Mouse (Mus musculus) cerebellum, postnatal 36 days (tissue): ENCODE data around the gene Runx2.

Experiments
- DNase-seq, 2 experiments: peaks; one replicate each; pipeline ENCODE4 v3.0.0; 2021 to 2022; ENCODE audit warnings: mixed read lengths in 2 of 2

Gene Runx2

DNA sequence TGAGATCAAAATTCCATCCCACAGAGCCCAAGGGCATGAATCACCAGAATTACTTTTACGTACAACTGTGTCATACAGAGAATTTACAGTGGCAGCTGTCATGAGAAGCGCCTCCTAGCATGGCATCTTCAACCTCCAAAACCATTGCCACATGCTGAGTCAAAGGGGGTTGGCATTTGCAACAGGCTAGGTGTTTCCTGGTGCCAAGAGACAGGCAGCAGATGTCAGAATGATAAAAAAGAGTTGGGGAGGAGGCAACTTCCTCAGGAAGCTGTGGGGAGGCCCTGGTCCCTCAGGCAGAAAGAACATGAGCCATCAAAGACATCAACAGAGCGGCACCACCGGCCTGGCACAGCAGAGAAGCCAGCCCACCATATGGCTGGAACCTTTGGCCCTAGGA, 160.1 kb downstream of the Runx2 start:
- peak; percentile 3 to 10 for DNase-seq

DNA sequence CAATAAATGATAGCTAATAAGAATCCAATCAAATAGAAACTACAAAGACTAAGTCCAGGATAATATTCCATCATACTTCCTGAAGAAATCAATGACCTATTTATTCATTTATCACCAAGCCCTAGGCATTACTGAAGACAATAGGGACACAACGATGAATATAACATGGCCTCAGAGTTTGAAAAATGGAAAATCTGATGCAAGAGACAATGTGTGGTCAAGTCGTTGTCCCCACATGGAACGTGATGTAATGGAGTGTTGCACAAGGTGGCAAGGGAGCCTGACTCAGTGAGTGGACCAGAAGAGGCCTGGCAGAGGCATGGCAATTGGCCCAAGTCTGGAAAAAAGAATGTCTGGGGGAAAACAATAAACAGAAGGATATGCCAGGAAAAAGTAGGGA, 161.5 kb downstream of the Runx2 start:
- DNase-seq = no peak

GRCm38 (mm10) chr17:44652054-44652453, 162.5 kb downstream of the Runx2 start:
- no peak for DNase-seq

GRCm38 (mm10) chr17:44651613-44652012, 163.0 kb downstream of the Runx2 start:
- DNase-seq = no peak

- DNase-seq = no peak
Measured at GRCm38 (mm10) chr17:44650431-44650830, 164.2 kb downstream of the Runx2 start.

- peak in 1 of 2 experiments; percentile 5 for DNase-seq
Measured at GRCm38 (mm10) chr17:44649056-44649455, 165.5 kb downstream of the Runx2 start.

- no peak for DNase-seq
Measured at GRCm38 (mm10) chr17:44647916-44648315, 166.7 kb downstream of the Runx2 start.

DNA sequence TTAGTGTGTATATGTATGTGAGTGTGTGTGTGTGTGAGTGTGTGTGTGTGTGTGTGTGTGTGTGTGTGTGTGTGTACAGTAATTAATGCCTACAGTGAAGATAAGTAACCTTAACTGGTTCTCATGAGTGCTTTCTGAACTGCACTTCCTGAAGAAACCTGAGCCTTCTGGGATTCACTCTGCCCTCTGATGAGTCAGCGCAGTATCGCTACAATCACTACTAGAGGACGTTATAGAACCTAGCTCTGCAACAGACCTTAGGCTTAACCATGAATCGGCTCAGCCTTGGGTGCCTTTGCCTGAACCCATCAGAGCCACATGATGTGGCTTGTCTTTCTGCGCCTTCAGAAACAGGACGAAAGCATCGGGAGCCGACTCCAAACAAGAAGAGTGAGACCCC, 169.5 kb downstream of the Runx2 start:
- DNase-seq = no peak

DNA sequence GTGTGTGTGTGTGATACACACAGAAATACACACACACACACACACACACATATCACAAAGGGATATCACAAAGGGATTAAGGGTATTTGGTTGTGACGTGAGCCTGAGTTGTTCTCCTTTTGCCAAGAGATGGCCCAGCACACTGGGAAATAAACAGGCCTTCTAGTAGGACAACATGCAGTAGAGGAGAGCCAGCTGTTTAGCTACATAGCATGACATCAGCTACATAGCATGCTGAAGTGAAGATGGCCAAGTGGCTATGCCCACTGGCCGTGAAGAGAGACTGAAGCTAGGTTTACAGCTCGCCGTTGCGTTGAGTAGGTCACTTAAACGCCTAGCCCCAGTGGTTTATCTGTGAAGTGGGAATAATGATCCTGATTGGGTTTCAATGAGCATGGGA, 171.3 kb downstream of the Runx2 start:
- DNase-seq = no peak

GRCm38 (mm10) chr17:44642126-44642525, 172.5 kb downstream of the Runx2 start:
- DNase-seq = no peak

- no peak for DNase-seq
Measured at GRCm38 (mm10) chr17:44640910-44641309, 173.7 kb downstream of the Runx2 start.

DNA sequence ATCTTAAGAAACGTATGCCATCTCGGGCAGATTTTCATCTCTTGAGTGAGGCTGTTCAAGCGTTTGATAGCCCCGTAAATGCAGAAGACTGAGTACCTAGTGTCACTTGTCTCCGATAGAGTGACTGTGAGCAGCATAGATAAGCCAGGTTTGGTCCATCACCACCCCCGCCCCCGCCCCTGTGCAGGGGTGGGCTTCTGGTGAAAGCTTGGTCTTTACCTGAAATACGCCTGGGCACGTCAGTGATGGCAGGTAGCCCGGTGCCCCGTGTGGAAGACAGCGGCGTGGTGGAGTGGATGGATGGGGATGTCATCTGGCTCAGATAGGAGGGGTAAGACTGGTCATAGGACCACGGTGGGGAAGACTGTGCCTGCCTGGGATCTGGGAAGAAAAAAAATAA, 175.2 kb downstream of the Runx2 start:
- DNase-seq = no peak

GRCm38 (mm10) chr17:44637181-44637880, 177.3 kb downstream of the Runx2 start:
- no peak for DNase-seq

GRCm38 (mm10) chr17:44634486-44634885, 180.1 kb downstream of the Runx2 start:
- no peak for DNase-seq

GRCm38 (mm10) chr17:44633607-44634415, 180.8 kb downstream of the Runx2 start:
- no peak for DNase-seq

- DNase-seq = no peak
Measured at GRCm38 (mm10) chr17:44632941-44633340, 181.7 kb downstream of the Runx2 start.

GRCm38 (mm10) chr17:44632292-44632691, 182.3 kb downstream of the Runx2 start:
- no peak for DNase-seq

GRCm38 (mm10) chr17:44631577-44631976, 183.0 kb downstream of the Runx2 start:
- no peak for DNase-seq

GRCm38 (mm10) chr17:44627317-44627716, 187.3 kb downstream of the Runx2 start:
- DNase-seq = no peak

- no peak for DNase-seq
Measured at GRCm38 (mm10) chr17:44623707-44624106, 190.9 kb downstream of the Runx2 start.

- DNase-seq = no peak
Measured at GRCm38 (mm10) chr17:44623271-44623670, 191.3 kb downstream of the Runx2 start.

DNA sequence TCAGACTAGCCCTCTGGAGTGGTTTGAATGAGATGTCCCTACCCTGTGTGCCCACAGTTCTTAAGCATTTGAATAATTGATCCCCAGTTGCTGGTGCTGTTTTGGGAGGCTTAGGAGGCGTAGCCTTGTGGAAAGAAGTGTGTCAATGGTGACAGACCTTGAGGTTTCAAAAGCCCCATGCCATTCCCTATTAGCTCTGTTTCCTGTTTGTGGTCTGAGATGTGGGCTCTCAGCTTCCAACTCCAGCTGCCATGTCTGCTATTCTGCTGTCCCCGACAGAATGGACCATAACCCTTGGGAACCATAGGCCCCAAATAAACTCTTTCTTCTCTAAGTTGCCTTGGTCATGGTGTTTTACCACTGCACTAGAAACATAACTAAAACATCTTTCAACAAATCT, 194.1 kb downstream of the Runx2 start:
- DNase-seq = no peak

DNA sequence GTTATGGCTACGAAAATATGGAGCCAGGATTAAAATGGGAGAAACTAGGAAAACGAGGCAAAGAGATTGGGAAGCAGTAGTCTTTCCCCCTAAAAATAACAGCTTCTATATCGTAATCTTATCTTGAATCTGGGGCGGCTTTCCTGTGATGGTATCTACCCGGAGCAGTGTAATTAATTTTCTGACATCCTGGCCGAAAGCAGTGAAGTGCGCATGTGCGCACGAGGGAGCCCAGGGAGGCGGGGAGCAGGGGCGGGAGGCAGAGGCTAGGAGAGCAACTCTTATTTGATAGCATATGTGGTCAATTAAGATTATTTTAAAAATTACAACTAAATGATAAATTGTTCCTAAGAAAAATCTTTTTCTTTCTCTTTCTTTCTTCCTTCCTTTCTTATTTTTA, 195.9 kb downstream of the Runx2 start:
- peak; percentile 50 to 65 for DNase-seq

DNA sequence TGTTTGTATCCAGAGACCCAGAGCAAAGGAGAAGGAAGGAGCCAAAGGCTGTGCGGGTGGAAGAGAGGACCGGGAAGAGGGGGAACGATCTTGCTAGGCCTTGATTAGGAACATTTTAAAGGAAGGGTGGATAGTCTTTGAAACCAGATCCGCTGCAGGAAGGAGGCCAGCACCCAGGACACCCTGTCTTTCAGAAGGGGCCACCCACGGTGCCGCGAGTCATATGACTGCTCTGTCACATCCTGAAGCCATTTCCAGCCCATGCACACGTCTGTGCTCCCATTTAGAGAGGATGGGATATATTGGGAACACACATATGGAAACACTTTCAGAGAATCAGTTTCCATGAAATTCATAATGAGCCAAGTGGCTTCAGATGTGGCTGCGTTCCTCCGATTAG, 196.4 kb downstream of the Runx2 start:
- DNase-seq = peak; percentile 30 to 34
